Mouse (Mus musculus): Measurements from ENCODE around the gene Tnni3k. TPM values are rescaled to one million over a fixed set of nuclear protein-coding genes. Genes with fewer than 3 reads are reported as not detected.

The Tnni3k gene
- total RNA-seq, 1 experiment from 2014 or later, result not detected

DNA sequence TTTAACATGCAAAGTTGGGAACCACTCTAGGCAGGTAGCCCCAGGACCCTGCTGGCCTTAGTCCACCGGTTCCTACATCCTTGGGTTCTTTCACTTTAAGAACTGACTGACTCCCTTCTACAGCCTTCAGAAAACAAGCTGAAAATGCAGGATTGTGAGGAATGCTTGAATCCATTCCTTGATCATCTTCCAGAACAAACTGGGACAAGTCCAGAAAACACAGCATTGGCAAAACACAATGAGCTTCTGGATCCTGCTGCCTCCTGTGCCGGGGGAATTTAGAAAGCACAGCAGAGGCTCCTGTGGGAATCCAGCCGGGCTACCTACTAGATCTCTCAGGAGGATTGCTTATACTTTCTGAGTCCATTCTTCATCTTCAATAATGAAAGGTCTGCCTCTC is 229.5 kb downstream of the Tnni3k start:
- no peak for DNase-seq

DNA sequence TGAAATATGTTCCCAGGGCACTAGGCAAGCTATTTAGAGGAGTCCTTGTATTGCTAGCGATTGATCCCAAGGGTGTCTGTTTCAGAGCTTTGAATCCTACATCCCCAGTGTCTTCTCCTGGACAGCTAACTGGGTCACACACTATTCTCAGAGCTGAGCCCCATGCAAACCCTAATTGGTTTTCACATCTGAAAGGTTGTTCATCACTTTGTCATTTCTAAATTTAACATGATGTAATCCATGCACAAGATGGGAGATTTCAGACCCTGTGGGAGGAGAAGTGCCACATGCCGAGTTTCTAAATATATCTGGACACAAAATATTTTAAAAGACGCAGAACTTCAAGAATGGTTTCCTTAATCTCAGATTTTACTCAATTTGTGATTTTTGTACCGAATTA is 230.5 kb downstream of the Tnni3k start:
- no peak for DNase-seq

DNA sequence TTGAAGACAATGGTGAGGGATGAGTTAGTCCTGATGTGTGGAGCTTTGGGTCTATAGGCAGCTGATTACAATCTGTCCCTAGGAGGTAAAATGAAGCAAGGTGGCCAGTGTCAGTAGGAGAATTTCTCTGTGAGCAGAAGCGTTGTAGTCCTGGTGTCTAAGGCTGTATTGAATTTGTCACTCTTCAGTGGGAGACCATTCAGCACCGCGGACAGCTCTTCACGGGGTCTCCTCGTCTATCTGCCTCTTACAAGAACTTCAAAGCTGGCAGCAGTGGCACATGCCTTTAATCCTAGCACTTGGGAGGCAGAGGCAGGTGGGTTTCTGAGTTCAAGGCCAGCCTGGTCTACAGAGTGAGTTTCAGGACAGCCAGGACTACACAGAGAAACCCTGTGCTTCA is 235.5 kb downstream of the Tnni3k start:
- DNase-seq, result peak; percentile 48

DNA sequence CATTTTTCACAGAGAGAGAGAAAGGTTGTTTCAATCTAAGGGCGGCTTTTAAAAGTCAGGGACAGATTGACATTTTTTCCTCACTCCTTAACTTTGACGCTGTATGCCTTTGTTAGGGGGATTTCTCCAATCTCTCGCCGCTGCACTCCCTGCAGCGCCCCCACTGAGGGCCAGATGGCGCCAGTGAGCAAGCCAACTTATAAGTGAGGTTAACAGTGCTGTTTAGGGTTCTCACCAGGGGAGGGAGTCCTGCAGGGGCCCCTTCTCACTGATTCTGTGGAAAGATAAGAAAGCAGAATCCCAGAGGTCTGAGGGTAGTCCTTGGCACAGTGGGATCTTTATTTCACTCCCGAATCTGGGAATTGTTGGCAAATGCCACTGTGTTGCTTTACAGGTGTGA is 237.5 kb downstream of the Tnni3k start:
- DNase-seq, result peak; percentile 59

DNA sequence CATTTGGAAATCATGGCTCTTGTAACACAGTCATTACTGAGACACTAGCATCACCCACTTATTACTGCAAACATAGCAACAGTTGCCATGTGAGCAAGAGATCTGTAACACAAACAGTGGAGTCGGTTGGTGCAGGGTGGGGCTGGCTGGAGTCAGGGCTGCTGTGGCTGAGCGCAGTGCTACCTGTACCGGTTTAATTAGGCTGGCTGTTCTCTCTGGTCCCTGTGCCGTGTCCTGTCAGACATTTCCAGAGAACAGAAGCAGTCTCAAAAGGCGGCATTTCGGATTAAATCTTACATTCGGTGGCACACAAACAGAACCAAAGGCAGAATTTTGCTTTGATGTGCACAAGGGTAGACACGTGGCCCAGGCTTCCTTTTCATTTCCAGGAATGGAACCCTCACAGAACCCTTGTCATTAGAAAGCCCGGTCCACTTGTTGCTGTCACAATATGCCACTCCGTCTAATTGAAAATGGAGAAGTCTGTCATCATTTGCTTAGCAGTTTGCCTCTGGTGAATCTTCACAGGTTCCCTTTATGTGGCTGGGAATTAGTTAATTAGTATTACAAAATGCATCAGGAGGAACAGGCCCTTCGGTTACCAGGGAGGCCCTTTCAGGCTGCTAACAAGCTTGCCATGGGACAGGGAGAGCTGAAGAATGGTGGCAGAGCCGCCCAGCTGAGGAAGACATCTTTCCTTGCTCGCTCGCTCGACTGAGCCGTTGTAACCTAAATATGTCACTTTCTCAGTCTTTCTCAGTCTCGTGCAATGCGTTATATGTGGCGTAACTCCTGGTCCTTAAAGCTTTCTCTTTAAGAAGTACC is 238.2 kb downstream of the Tnni3k start:
- no peak for DNase-seq

DNA sequence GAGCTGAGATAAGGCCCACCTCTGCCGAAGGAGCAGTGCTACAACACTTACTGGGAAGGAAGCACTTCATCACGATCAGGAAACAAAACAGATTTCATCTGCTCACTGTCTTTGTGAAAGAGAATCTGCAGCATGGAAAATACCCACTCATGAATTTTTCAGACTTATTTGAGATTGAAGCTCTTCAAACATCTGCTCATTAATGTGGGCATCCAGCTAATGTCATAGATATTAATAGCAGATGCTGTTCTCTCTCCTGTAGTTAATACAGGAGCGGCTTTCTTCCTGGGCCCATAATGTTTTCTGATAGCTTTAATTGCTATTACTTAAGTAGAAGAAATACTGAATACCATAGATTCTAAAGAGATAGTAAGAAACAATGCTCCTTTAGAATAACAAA is 239.0 kb downstream of the Tnni3k start:
- DNase-seq, result no peak

DNA sequence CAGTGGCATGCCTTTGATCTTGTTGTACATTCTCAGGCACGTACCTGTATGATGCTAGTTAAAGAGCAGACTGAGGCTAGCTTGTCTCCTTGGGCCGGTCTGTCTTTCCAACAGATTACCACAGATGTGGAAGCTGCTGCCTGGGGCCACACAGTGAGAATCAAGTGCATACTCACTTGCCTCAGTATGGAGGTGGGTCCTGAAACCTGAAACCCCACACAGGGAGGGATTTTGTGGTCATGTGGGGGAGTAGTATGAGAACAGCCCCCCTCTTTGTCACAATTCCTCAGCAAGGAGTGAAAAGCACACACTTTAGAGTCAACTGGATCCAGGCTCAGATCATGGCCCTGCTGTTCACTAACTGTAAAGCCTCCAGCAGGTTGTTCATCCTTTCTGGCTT is 239.6 kb downstream of the Tnni3k start:
- no peak for DNase-seq

DNA sequence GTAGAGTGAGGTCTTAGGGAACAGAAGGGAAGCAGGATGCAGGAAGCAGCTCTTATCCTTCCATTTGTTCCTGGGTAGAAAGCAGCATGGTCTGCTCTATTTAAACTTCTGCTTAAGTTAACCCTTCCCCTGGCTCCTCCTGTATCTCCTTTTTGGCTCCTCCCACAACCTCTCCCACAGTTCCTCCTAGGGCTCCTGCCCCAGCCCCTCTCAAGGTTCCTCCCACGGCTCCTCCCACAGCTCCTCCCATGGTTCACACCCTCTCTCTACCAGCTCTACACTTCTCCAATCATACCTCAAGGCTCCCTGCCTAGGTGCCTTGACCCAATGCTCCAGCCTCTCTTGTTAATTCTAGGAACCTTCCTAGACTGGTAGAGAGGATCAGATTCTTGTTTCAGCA is 242.3 kb downstream of the Tnni3k start:
- no peak for DNase-seq

DNA sequence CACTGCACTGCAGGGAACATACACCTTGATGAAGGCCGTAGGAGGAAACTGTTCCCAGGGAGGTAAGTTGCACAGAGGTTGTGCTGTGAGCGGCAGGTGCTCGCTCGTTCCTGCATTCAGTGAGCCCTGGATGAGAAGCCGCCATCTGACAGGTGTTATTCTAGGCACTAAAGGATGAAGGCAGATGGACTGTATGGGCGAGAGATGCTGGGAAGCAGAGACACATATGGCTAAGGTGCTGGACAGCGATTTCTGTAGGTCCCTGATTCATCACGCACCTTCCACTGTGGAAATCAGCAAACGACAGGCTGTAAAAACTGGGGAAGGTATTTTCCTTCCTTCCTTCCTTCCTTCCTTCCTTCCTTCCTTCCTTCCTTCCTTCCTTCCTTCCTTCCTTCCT is 243.4 kb downstream of the Tnni3k start:
- DNase-seq, result no peak

DNA sequence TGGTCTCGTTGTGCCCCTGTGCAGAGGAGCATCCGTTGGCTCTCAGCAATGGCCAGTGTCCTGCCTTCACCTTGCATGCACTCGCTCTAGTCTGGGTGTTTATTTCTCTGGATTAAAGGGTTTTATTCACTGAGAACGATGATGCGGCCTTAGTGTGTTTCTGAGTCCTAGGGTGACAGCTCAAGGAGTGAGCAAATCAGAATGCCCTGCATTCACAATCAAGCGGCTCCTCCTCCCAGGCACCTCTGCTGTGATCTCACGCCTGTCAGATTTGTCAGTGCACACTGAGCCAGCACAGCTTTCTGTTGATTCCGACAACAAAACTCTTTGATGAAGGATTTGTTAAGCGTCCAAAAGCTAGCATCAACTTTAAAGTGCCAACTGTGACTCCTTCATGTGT is 243.9 kb downstream of the Tnni3k start:
- DNase-seq, result no peak

DNA sequence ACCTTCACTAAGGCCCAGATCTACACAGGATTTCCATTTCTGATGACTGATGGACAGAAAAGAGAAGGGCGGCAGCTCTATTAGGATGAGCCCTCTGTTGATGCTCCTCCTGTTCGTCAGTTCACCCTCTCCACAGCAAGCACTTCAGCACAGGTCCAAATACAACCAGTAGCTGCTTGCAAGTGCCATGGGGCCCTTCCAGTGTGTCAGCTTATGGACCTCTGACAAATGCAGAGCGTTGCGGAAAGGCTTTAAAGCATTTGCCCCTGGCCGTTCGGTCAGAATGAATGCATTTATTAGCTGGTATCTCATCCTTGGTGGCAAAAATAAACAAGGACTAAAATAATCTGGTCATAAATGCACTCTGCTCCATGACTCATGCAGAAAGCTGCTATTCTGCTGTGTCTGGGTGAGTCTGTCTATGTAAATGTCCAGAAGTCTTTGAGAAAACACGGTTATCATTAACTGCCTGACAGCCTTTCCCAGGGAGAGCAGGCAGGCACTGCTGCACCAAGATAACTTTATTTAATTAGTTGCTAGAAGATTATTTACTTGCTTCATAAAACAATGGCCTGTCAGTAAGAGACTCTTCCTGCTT is 244.8 kb downstream of the Tnni3k start:
- DNase-seq, result no peak

DNA sequence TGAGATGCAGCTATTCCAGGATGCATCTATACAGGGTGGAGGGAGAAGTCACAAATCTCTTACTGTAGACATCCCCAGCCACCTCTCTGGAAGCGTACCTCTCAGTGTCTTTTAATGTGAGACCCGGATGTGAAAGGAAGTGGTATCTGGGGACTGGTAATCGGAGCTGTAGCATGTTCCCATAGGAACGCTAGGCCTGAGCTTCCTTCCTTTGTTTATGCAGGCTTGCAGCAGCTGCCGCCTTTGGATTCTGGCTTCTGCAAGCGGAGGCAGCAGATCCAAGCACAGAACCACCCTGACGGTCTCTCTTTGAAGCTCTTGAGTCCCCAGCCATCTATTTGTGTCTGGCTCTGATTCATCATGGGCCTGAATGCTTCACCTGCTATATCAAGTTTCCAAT is 248.6 kb downstream of the Tnni3k start:
- no peak for DNase-seq

DNA sequence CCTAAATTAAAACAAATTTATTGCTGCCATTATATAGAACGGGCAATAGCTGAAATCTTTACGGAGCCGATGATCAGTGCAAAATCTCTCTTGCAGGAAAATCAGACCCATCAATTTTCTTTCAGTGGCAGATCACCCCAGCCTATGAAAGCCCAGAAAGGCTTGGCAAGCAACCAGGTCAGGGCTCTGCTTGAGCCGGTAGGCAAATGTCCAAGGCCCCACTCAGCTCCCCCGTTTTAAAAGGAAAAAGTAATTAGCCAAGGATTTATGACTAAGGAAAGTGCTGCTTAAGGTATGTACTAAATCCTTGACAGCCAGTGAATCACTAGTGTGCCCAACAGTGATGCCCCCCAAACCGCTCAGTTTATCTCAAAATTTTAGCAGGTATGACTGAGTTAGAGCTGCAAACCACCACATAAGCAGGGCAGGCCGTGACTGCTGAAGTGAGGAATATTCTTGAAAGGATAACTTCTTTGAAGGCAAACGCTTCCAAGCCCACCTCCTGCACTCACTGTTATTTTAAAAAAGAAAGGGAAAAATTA is 254.2 kb downstream of the Tnni3k start:
- peak; percentile 37 for DNase-seq

DNA sequence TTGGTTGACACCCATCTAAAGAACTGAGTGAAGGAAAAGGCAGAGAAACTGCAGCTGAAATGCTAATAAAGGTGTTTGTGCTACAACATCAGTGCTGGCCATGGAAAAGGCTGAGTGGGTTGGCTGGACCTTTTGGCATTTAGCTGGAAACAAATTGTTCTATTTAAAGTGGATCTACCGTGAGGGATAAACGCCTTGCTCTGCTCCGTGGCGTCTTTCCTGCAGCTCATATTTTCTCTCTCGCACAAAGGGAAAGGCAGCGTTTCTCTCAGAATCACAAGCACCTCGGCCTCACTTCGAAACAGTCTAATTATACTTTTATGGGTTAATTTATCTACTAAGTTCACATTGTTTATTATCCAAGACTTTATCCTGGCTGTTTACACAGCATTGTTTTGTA is 254.8 kb downstream of the Tnni3k start:
- no peak for DNase-seq

DNA sequence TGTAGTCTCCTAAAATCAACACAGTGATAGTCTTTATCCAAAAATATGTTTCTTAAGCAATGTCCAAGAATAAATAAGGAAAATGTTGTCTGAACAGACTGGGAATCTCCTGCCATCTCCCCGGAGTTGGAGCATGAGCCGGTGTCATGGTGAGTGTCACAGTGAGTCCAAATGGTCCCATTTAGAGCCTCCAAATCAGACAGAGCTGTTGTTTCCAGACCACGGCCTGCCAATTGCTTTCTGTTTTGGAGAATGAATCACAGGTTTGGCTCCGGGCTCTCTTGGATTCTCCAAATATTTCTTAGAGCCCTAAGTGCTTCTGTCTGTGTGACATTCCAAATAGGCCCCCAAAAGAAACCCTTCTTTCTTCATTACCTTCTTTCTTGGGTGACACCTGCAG is 256.4 kb downstream of the Tnni3k start:
- no peak for DNase-seq

DNA sequence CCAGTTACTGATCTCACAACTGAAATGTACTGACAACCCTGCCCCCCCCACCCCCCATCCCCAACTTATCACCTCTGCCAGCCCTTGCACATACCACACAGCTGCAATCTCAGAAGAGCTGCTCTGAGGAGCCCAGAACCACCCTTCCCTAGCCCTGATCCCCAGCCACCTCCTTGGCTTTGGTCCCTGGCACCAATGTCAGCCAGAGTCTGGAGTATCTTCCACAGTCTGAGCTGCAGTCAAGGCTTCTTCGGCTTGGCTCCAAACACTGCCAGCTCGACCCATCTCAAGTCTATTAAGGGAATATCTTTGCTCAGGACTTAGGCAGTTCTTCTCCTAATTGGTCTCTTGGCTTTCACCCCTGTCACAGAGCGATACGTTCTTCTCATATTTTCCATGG is 261.6 kb downstream of the Tnni3k start:
- no peak for DNase-seq

DNA sequence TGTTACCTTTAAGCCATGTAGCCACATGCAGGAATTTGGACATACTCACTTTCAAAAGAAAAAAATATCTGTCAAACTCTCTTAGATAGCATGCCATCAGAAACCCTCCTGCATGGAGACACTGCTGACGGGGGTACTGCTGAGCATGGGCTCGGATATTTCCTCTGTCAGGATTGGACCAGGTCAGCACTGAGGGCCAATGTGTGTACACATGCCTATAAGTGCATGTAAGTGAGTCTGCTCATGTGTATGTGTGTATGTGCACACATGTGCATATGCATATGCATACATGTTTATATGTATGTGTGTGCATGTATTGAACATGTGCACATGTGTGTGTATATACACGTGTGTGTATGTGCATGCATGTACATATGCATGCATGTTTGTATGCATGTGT is 267.6 kb downstream of the Tnni3k start:
- DNase-seq, result no peak

DNA sequence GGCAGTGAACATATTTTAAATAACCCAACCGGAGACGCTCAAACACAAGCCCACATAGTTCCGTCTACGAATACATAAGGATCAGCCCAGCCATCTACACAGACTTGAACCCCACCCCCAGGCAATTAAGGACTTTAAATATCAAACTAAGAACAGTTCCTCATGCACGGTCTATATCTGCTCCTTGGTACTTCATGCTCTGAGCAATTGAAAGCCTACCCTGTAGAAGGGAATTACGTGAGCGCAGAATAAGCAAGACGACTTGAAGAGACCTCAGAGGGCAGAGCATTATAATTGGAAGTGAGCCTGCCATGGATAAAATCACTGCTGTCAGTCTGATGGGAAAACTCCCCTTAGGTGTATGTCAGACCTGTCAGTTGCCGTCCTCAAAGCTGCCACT is 268.9 kb downstream of the Tnni3k start:
- DNase-seq, result no peak

DNA sequence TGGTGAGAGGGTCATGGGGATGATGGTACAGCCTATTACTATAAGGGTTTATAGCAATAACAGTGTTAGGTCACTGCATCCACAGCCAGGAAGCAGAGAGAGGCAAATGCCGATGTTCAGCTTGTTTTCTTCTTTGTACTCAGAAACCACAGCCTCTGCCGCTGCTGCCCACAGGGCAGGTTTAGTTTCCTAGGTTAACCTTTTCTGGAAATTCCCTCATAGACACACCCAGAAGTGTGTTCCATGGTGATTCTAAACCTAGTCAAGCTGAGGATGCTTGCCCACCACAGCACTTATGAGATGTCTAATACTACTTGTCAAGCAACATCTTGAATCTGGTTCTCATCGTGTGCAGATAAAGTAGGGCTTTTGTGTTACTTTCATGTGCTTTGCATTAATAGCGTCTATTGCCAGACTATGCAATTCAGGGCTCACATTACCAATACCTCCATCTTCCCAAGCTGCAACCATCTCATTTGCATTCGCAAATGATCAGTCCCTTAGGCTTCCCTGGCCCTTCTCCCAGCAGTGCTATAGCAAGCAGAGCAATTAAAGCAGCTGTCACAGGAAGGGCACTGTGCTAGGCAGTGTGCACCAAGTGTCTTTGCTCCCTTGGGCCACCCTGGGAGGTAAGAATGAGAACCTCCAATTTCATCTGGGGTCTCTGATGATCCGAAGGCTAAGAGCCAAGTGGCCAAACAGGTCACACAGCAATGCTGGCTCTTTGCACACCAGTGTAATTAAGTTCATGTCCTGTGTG is 276.2 kb downstream of the Tnni3k start:
- no peak for DNase-seq

DNA sequence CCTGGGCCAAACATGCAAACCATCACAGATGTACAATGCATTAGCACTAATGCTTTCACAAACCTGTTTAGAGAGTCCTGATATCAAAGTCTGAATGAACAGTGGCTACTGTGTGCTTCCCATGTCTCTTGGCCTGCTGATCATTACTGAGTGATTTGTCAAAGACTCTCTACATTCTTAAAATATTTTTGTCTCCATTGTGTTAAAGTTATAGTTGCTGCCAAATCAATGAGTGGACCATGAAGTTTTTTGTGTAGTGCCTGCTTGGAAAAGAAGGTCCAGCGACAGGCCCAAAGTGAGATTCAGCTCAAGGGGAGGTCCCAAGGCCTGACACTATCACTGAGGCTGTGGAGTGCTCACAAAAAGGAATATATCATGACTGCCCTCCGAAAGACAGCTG is 283.6 kb downstream of the Tnni3k start:
- no peak for DNase-seq

DNA sequence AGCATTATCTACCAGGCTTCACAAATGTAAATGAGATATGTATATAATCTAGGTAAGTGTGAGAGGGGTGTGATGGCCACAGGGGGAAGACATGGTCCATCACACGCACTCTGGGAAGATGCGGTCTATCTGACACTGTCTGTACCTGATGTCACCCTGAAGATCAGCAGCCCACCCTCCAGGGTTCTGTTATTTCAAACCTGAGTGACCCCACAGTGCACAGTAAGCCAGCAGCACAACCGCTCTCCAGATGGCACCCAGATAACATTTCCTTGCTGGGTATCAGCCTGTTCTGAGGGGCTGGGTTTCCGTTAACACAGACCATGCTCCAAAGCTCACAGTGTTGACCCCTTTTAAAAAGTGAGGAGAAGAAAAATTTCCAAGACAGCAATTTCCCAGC is 288.9 kb downstream of the Tnni3k start:
- no peak for DNase-seq

DNA sequence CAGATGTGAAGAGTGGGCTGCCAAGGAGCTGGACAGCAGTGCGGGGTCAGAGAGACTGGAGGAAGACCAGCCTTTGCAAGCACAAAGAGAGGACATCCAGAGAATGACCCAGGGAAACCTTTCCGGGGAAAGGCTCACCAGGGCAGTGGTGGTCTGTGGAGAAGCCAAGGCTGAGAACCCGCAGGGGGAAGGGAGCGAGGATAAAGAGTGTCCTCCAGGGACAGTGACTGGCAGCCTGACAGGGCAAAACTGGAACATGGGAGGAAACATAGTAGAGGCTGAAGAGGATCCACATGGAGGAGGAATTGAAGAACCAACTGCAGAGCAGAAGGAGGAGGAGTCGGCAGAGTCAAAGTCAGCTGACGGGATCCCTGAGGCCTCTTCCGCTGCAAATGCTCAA is 291.1 kb downstream of the Tnni3k start:
- DNase-seq, result no peak

DNA sequence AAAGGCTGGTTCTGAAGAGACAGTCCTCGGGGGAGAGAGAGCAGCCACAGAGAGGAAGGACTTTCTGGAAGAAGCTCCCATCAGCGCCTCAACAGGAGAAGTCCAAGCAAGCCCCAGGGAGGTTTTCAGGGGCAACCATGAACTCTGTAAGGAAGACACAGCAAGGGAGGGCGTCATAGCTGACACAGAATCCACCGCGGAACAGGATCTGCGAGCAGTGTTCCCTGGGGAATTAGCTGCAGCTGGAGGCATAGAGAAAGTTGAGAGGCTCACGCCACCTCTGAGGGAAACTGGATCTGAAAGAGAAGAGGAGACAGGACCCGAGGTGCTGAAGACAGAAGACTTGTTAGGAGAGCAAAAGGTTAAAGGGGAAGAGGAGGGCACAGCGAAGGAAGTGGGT is 291.8 kb downstream of the Tnni3k start:
- DNase-seq, result no peak
